Mouse (Mus musculus) limb, embryonic 10.5 days (tissue): Measurements from ENCODE around the gene Pusl1. TPM values are rescaled to one million over a fixed set of nuclear protein-coding genes. Genes with fewer than 3 reads are reported as not detected.

ENCODE experiments used
- DNase-seq: peaks from one replicate; pipeline ENCODE4 v3.0.0-alpha.2; 2017; ENCODE audit warnings: low spot score
- H3K27ac ChIP-seq: fragments of 300-500 bp; sonication (generic); 2 replicates; pipeline ENCODE4 v1.5.1; 2016; ENCODE audit warnings: mild to moderate bottlenecking
- H3K27me3 ChIP-seq: fragments of 300-500 bp; sonication (generic); 2 replicates; pipeline ENCODE4 v1.6.1; 2016; ENCODE audit warnings: low read depth, mild to moderate bottlenecking; ENCODE audit not compliant: poor library complexity, severe bottlenecking
- H3K36me3 ChIP-seq: fragments of 300-500 bp; sonication (generic); 2 replicates; pipeline ENCODE4 v1.6.1; 2016; ENCODE audit warnings: mild to moderate bottlenecking, moderate library complexity
- H3K4me1 ChIP-seq: fragments of 300-500 bp; sonication (generic); 2 replicates; pipeline ENCODE4 v1.6.1; 2016
- H3K4me3 ChIP-seq: fragments of 300-500 bp; sonication (generic); 2 replicates; pipeline ENCODE4 v1.5.1; 2016; ENCODE audit warnings: mild to moderate bottlenecking, moderate library complexity
- H3K9me3 ChIP-seq: fragments of 300-500 bp; sonication (generic); replicated peaks from 2 replicates; pipeline ENCODE4 v1.6.1; 2016; ENCODE audit warnings: mild to moderate bottlenecking
- WGBS: fragments of 180-500 bp; shearing (Covaris S2); methylation state at CpG from one replicate; pipeline ENCODE4 v1.1.7; 2016; 5-methylcytosine and 5-hydroxymethylcytosine counted together
- polyA plus RNA-seq: library from polyadenylated mRNA; unstranded; fragments of >200 nt; fragmentation: Nextera tagmentation; extraction: Ambion mirVana; gene quantifications from 2 replicates; pipeline ENCODE4 v1.2.1, GENCODE M21; 2016

The Pusl1 gene
- polyA plus RNA-seq, 1 experiment from 2014 or later: 52.4 TPM

DNA sequence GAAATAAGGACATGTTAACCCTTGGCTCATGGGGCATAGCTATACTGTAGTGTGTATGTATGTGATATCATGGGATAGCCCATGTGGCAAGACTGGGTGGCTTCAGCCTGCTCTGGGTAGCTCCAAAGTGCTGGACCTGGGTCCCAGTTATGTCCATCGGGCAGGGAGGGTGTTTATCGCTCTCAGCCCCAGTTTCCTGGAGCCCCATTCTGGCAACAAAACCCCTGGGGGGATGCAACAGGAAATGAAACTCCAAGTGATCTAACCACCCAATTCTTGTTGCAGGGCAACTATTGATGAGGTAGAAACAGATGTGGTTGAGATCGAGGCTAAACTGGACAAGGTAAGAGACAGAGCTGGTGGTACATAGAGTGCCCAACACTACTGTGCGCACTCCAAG is 4.2 kb upstream of the Pusl1 start:
- H3K27me3 ChIP-seq: no peaks in the 10 kb centered on the region
- no peaks in the 10 kb centered on the region for H3K9me3 ChIP-seq
- peaks cover 29% of the 10 kb centered on the region for H3K4me1 ChIP-seq
- H3K27ac ChIP-seq: no peak overlapping the region
- DNase-seq: no peak
- no peak overlapping the region for H3K4me3 ChIP-seq
- 97% methylated on average over 4 of the region's 4 CpGs for WGBS
- H3K36me3 ChIP-seq: peaks cover 44% of the 10 kb centered on the region

- WGBS: 56% methylated on average over 6 of the region's 6 CpGs
- Histone ChIP-seq H3K36me3 (peaks cover 39% of the 10 kb centered on the region), H3K9me3 (no peaks in the 10 kb centered on the region), H3K27me3 (no peaks in the 10 kb centered on the region), H3K4me1 (peaks cover 36% of the 10 kb centered on the region), H3K27ac (no peak overlapping the region), H3K4me3 (no peak overlapping the region)
- no peak for DNase-seq
Observed at GRCm38 (mm10) chr4:155895216-155895615, 3.6 kb upstream of the Pusl1 start.

- Histone ChIP-seq H3K27me3 (no peaks in the 10 kb centered on the region), H3K4me3 (peak overlapping the region; percentile 9; the same call in 1 of the 2 replicates), H3K36me3 (peaks cover 39% of the 10 kb centered on the region), H3K4me1 (peaks cover 38% of the 10 kb centered on the region), H3K9me3 (no peaks in the 10 kb centered on the region), H3K27ac (no peak overlapping the region)
- 41% methylated on average over 8 of the region's 8 CpGs for WGBS
- no peak for DNase-seq
Observed at GRCm38 (mm10) chr4:155894311-155894881, 2.8 kb upstream of the Pusl1 start.

DNA sequence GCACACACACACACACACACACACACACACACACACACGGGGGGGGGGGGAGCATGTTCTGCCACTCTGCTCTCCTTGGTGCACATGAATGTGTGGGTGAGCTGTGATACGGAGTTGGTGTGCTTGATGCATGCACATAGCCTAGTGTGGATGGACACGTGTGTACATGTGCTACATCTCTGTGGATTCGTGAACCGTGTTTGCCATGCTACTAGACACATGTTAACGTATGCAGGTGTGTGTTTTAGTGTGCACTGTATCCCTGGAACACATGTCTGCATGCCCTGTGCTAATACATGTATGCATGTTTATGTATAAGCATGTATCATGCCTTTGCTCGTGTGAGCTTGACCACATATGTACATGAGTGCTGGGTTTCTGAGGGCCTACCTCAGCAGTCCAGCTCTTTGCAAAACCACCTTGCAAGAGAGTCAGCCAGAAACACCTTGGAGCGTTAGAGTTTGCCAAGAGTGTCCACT is 1.7 kb upstream of the Pusl1 start:
- peaks cover 39% of the 10 kb centered on the region for H3K36me3 ChIP-seq
- DNase-seq: no peak
- peak overlapping the region; percentile 92 for H3K4me3 ChIP-seq
- H3K4me1 ChIP-seq: peaks cover 38% of the 10 kb centered on the region
- no peak overlapping the region for H3K27ac ChIP-seq
- no peaks in the 10 kb centered on the region for H3K9me3 ChIP-seq
- 80% methylated on average over 8 of the region's 8 CpGs for WGBS
- H3K27me3 ChIP-seq: no peaks in the 10 kb centered on the region

GRCm38 (mm10) chr4:155892438-155893211 is 1.0 kb upstream of the Pusl1 start:
- Histone ChIP-seq H3K27me3 (no peaks in the 10 kb centered on the region), H3K9me3 (no peaks in the 10 kb centered on the region), H3K36me3 (peaks cover 41% of the 10 kb centered on the region), H3K4me3 (peak overlapping the region; percentile 92), H3K4me1 (peaks cover 38% of the 10 kb centered on the region), H3K27ac (peak overlapping the region; percentile 93)
- WGBS: 7% methylated on average over 37 of the region's 37 CpGs
- peak; percentile 69 for DNase-seq

GRCm38 (mm10) chr4:155892017-155892416 is 436 bp upstream of the Pusl1 start:
- H3K9me3 ChIP-seq: no peaks in the 10 kb centered on the region
- under 1% methylated on average over 41 of the region's 56 CpGs for WGBS
- DNase-seq: peak; percentile 90

DNA sequence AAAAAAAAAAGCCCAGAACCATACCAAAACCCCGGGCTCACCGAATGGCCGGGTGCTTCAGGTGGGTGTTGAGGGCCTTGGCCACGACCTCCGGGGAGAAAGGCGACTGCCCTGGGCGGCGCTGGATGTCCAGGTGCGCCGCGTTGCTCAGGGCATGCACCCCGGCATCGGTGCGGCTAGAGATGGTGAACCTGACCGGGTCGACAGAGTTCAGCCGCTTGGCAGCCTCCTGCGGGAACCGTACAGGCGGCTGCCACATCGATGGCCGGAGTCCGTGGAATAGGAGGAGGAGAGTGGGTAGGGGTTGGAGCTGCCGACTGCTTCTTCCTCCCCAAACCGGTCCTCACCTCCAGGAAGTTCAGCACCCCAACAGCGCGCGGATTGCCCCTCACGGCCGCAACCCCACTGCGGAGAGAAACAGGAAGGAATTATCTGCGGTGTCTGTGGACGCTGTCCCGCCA is 540 bp downstream of the Pusl1 start:
- Histone ChIP-seq H3K9me3 (no peaks in the 10 kb centered on the region), H3K4me3 (peak overlapping the region; percentile 92), H3K27me3 (no peaks in the 10 kb centered on the region), H3K27ac (peak overlapping the region; percentile 93), H3K36me3 (peaks cover 45% of the 10 kb centered on the region), H3K4me1 (peaks cover 38% of the 10 kb centered on the region)
- no peak for DNase-seq
- WGBS: under 1% methylated on average over 34 of the region's 34 CpGs

More at GRCm38 (mm10) chr4:155892017-155892416, 436 bp upstream of the Pusl1 start:
- H3K27me3 ChIP-seq: no peaks in the 10 kb centered on the region
- peaks cover 38% of the 10 kb centered on the region for H3K4me1 ChIP-seq
- H3K36me3 ChIP-seq: peaks cover 45% of the 10 kb centered on the region
- H3K4me3 ChIP-seq: peak overlapping the region; percentile 92
- H3K27ac ChIP-seq: peak overlapping the region; percentile 93

DNA sequence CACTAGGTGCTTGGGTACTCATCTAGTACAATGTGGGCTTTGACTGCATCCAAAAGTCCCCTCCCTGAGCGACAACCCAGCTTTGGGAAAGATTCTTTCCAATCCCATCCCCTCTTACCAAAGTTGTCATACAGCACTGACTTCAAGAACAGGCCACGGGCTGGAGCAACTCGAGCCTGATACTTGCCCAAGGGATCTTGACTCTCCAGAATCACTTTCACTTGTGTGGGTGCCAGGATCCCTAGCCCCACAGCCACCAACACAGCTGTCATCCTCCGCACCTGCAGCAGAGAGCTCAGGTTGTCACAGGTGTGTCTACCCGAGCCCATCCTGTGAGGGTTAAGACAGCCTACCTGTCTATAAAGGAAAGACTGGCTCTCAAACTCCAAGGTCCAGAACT is 2.3 kb downstream of the Pusl1 start:
- Histone ChIP-seq H3K4me3 (no peak overlapping the region), H3K9me3 (no peaks in the 10 kb centered on the region), H3K27ac (no peak overlapping the region), H3K4me1 (peaks cover 35% of the 10 kb centered on the region), H3K36me3 (peaks cover 59% of the 10 kb centered on the region), H3K27me3 (no peaks in the 10 kb centered on the region)
- no peak for DNase-seq
- WGBS: 90% methylated on average over 5 of the region's 5 CpGs

- no peaks in the 10 kb centered on the region for H3K9me3 ChIP-seq
Observed at GRCm38 (mm10) chr4:155888181-155888580, 3.4 kb downstream of the Pusl1 start.

GRCm38 (mm10) chr4:155887674-155888073 is 3.9 kb downstream of the Pusl1 start:
- Histone ChIP-seq H3K27me3 (no peaks in the 10 kb centered on the region), H3K4me3 (no peak overlapping the region), H3K9me3 (no peaks in the 10 kb centered on the region), H3K4me1 (peaks cover 19% of the 10 kb centered on the region), H3K27ac (no peak overlapping the region), H3K36me3 (peaks cover 73% of the 10 kb centered on the region)
- DNase-seq: no peak
- 94% methylated on average over 10 of the region's 10 CpGs for WGBS

More at GRCm38 (mm10) chr4:155888181-155888580, 3.4 kb downstream of the Pusl1 start:
- H3K27me3 ChIP-seq: no peaks in the 10 kb centered on the region
- WGBS: 95% methylated on average over 9 of the region's 9 CpGs
- no peak overlapping the region for H3K27ac ChIP-seq
- H3K4me1 ChIP-seq: peaks cover 24% of the 10 kb centered on the region
- H3K4me3 ChIP-seq: no peak overlapping the region
- peaks cover 69% of the 10 kb centered on the region for H3K36me3 ChIP-seq
- DNase-seq: no peak

DNA sequence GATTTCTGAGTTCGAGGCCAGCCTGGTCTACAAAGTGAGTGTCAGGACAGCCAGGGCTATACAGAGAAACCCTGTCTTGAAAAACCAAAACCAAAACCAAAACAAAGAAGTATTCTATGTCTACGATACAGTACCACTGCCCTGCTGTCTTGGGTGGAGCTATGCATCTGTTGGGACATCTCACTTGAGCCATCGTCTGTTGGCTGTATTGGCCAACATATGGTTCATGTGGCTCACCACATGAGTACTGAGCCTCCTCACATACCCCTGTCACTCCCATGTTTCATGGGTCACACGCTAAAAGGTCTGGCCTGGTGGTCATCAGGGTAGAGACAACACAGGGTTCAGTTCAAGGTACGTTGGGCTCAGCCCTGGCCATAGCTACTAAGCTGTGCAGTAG is 5.3 kb downstream of the Pusl1 start:
- 93% methylated on average over 5 of the region's 5 CpGs for WGBS

GRCm38 (mm10) chr4:155883587-155883986 is 8.0 kb downstream of the Pusl1 start:
- H3K9me3 ChIP-seq: no peaks in the 10 kb centered on the region
- H3K4me1 ChIP-seq: no peaks in the 10 kb centered on the region
- H3K27me3 ChIP-seq: no peaks in the 10 kb centered on the region
- DNase-seq: no peak
- H3K4me3 ChIP-seq: no peak overlapping the region
- H3K36me3 ChIP-seq: peaks cover 86% of the 10 kb centered on the region
- 87% methylated on average over 3 of the region's 3 CpGs for WGBS
- no peak overlapping the region for H3K27ac ChIP-seq

More for the DNA sequence above, 5.3 kb downstream of the Pusl1 start:
- Histone ChIP-seq H3K4me1 (peaks cover 13% of the 10 kb centered on the region), H3K36me3 (peaks cover 84% of the 10 kb centered on the region), H3K27ac (no peak overlapping the region), H3K27me3 (no peaks in the 10 kb centered on the region), H3K9me3 (no peaks in the 10 kb centered on the region), H3K4me3 (no peak overlapping the region)
- DNase-seq: no peak

- H3K36me3 ChIP-seq: peaks cover 60% of the 10 kb centered on the region
- H3K27ac ChIP-seq: no peak overlapping the region
- DNase-seq: no peak
- H3K4me3 ChIP-seq: no peak overlapping the region
- no peaks in the 10 kb centered on the region for H3K27me3 ChIP-seq
- H3K9me3 ChIP-seq: no peaks in the 10 kb centered on the region
- WGBS: 95% methylated on average over 7 of the region's 7 CpGs
- H3K4me1 ChIP-seq: peaks cover 22% of the 10 kb centered on the region
Observed at GRCm38 (mm10) chr4:155871404-155871803, 20.2 kb downstream of the Pusl1 start.
